Mouse (Mus musculus) embryonic facial prominence, embryonic 10.5 days (tissue): ENCODE measurements around the gene Olfr1423. TPM values are rescaled to one million over a fixed set of nuclear protein-coding genes. Genes with fewer than 3 reads are reported as not detected.
"Not testable (repeated sequence)": the region's sequence is repeated elsewhere in the genome, so short reads cannot be mapped to it uniquely, and the experiment has no call there.

Experiments
- DNase-seq: peaks from one replicate; pipeline ENCODE4 v3.0.0-alpha.2; 2017; ENCODE audit warnings: low spot score
- H3K27ac ChIP-seq: fragments of 300-500 bp; sonication (generic); replicated peaks from 2 replicates; pipeline ENCODE4 v1.5.1; 2016; ENCODE audit warnings: mild to moderate bottlenecking
- H3K27me3 ChIP-seq: fragments of 300-500 bp; sonication (generic); replicated peaks from 2 replicates; pipeline ENCODE4 v1.6.1; 2016; ENCODE audit warnings: low read depth, mild to moderate bottlenecking; ENCODE audit not compliant: poor library complexity, severe bottlenecking
- H3K36me3 ChIP-seq: fragments of 300-500 bp; sonication (generic); replicated peaks from 2 replicates; pipeline ENCODE4 v1.6.1; 2016; ENCODE audit warnings: mild to moderate bottlenecking, moderate library complexity
- H3K4me1 ChIP-seq: fragments of 300-500 bp; sonication (generic); 2 replicates; pipeline ENCODE4 v1.6.1; 2016
- H3K4me3 ChIP-seq: fragments of 300-500 bp; sonication (generic); 2 replicates; pipeline ENCODE4 v1.5.1; 2016; ENCODE audit warnings: mild to moderate bottlenecking, moderate library complexity
- H3K9me3 ChIP-seq: fragments of 300-500 bp; sonication (generic); 2 replicates; pipeline ENCODE4 v1.6.1; 2016; ENCODE audit warnings: mild to moderate bottlenecking
- WGBS: fragments of 180-500 bp; shearing (Covaris S2); methylation state at CpG from one replicate; pipeline ENCODE4 v1.1.7; 2016; 5-methylcytosine and 5-hydroxymethylcytosine counted together
- polyA plus RNA-seq: library from polyadenylated mRNA; unstranded; fragments of >200 nt; fragmentation: Nextera tagmentation; extraction: Ambion mirVana; gene quantifications from 2 replicates; pipeline ENCODE4 v1.2.1, GENCODE M21; 2016

Gene Olfr1423
- 0.04 and 0.09 TPM in 2 replicates for polyA plus RNA-seq

GRCm38 (mm10) chr19:12041217-12041616 is at the start of gene Olfr1423:
Gene Olfr1423, minus strand, starts transcription at chr19:12041317.
- Histone ChIP-seq H3K4me3 (no peak within 1 kb of the TSS), H3K9me3 (no peaks in the 10 kb centered on the region)
- 57% methylated on average over 2 of the region's 2 CpGs for WGBS

GRCm38 (mm10) chr19:12077631-12078030 is 36.5 kb upstream of the Olfr1423 start, which contains the start of gene Olfr1425:
Gene Olfr1425, minus strand, starts transcription at chr19:12077731.
- DNase-seq, H3K4me3 ChIP-seq: not testable (repeated sequence)

More at GRCm38 (mm10) chr19:12041217-12041616, at the start of gene Olfr1423:
- Histone ChIP-seq H3K27me3 (no peaks in the 10 kb centered on the region), H3K27ac (no peak within 1 kb of the TSS), H3K4me1 (no peaks in the 10 kb centered on the region), H3K36me3 (no peaks in the 10 kb centered on the region)
- DNase-seq, result no peak

GRCm38 (mm10) chr19:12069546-12069945 is 28.4 kb upstream of the Olfr1423 start:
- H3K27ac ChIP-seq, H3K36me3 ChIP-seq, H3K9me3 ChIP-seq, H3K4me3 ChIP-seq, H3K27me3 ChIP-seq, DNase-seq, H3K4me1 ChIP-seq: not testable (repeated sequence)
- 80% methylated on average over 1 of the region's 1 CpGs for WGBS

More at GRCm38 (mm10) chr19:12077631-12078030, 36.5 kb upstream of the Olfr1423 start, which contains the start of gene Olfr1425:
- H3K36me3 ChIP-seq, H3K4me1 ChIP-seq, H3K27me3 ChIP-seq, H3K27ac ChIP-seq, H3K9me3 ChIP-seq: not testable (repeated sequence)
- WGBS, result 85% methylated on average over 4 of the region's 4 CpGs

GRCm38 (mm10) chr19:12067806-12068205 is 26.7 kb upstream of the Olfr1423 start:
- H3K36me3 ChIP-seq, H3K27ac ChIP-seq, H3K9me3 ChIP-seq, DNase-seq, H3K4me3 ChIP-seq, H3K27me3 ChIP-seq, H3K4me1 ChIP-seq: not testable (repeated sequence)
- 73% methylated on average over 1 of the region's 1 CpGs for WGBS

- not testable (repeated sequence) for H3K36me3 ChIP-seq, H3K4me1 ChIP-seq, H3K27me3 ChIP-seq, DNase-seq, H3K27ac ChIP-seq, H3K9me3 ChIP-seq, H3K4me3 ChIP-seq
- WGBS, result 85% methylated on average over 1 of the region's 1 CpGs
These were observed 21.5 kb upstream of the Olfr1423 start, which contains the start of gene Olfr1424 for GRCm38 (mm10) chr19:12062582-12062981. Gene Olfr1424, minus strand, starts transcription at chr19:12062682.

- Histone ChIP-seq H3K27me3 (no peaks in the 10 kb centered on the region), H3K4me1 (no peaks in the 10 kb centered on the region), H3K36me3 (no peaks in the 10 kb centered on the region), H3K9me3 (no peaks in the 10 kb centered on the region), H3K4me3 (no peak overlapping the region), H3K27ac (no peak overlapping the region)
- 91% methylated on average over 5 of the region's 5 CpGs for WGBS
- DNase-seq, result no peak
These were observed 2.0 kb upstream of the Olfr1423 start for GRCm38 (mm10) chr19:12043163-12043562.

- H3K9me3 ChIP-seq, result no peaks in the 10 kb centered on the region
- H3K27ac ChIP-seq, result no peak overlapping the region
- H3K36me3 ChIP-seq, result no peaks in the 10 kb centered on the region
- H3K4me1 ChIP-seq, result no peaks in the 10 kb centered on the region
- no peak overlapping the region for H3K4me3 ChIP-seq
- DNase-seq, result no peak
- no peaks in the 10 kb centered on the region for H3K27me3 ChIP-seq
These were observed 3.4 kb downstream of the Olfr1423 start for GRCm38 (mm10) chr19:12037727-12038126.

GRCm38 (mm10) chr19:12026606-12027005 is 14.5 kb downstream of the Olfr1423 start:
- 85% methylated on average over 2 of the region's 2 CpGs for WGBS
- H3K27ac ChIP-seq, result no peak overlapping the region
- no peaks in the 10 kb centered on the region for H3K9me3 ChIP-seq

GRCm38 (mm10) chr19:12025333-12025732 is 15.8 kb downstream of the Olfr1423 start:
- H3K27me3 ChIP-seq, result no peaks in the 10 kb centered on the region
- no peak for DNase-seq
- no peak overlapping the region for H3K4me3 ChIP-seq
- H3K4me1 ChIP-seq, result no peaks in the 10 kb centered on the region
- 90% methylated on average over 3 of the region's 3 CpGs for WGBS
- H3K27ac ChIP-seq, result no peak overlapping the region
- no peaks in the 10 kb centered on the region for H3K36me3 ChIP-seq
- no peaks in the 10 kb centered on the region for H3K9me3 ChIP-seq

More at GRCm38 (mm10) chr19:12026606-12027005, 14.5 kb downstream of the Olfr1423 start:
- H3K27me3 ChIP-seq, result no peaks in the 10 kb centered on the region
- no peaks in the 10 kb centered on the region for H3K4me1 ChIP-seq
- H3K4me3 ChIP-seq, result no peak overlapping the region
- no peaks in the 10 kb centered on the region for H3K36me3 ChIP-seq
- DNase-seq, result no peak

- Histone ChIP-seq H3K36me3 (no peaks in the 10 kb centered on the region), H3K4me3 (no peak overlapping the region), H3K9me3 (no peaks in the 10 kb centered on the region), H3K27me3 (no peaks in the 10 kb centered on the region), H3K27ac (no peak overlapping the region), H3K4me1 (no peaks in the 10 kb centered on the region)
- DNase-seq, result no peak
- 87% methylated on average over 4 of the region's 4 CpGs for WGBS
These were observed 17.0 kb downstream of the Olfr1423 start for GRCm38 (mm10) chr19:12024149-12024548.

GRCm38 (mm10) chr19:12016192-12016591 is 24.9 kb downstream of the Olfr1423 start:
- Histone ChIP-seq H3K4me1 (peaks cover 3% of the 10 kb centered on the region; the same call in 1 of the 2 replicates), H3K27me3 (no peaks in the 10 kb centered on the region), H3K9me3 (no peaks in the 10 kb centered on the region), H3K27ac (no peak overlapping the region), H3K36me3 (no peaks in the 10 kb centered on the region), H3K4me3 (no peak overlapping the region)
- WGBS, result 72% methylated on average over 4 of the region's 4 CpGs
- DNase-seq, result no peak

GRCm38 (mm10) chr19:12015708-12016107 is 25.4 kb downstream of the Olfr1423 start:
- Histone ChIP-seq H3K9me3 (no peaks in the 10 kb centered on the region), H3K4me3 (no peak overlapping the region), H3K27me3 (no peaks in the 10 kb centered on the region), H3K4me1 (peaks cover 3% of the 10 kb centered on the region; the same call in 1 of the 2 replicates), H3K36me3 (no peaks in the 10 kb centered on the region), H3K27ac (no peak overlapping the region)
- 71% methylated on average over 8 of the region's 8 CpGs for WGBS
- no peak for DNase-seq

GRCm38 (mm10) chr19:12013228-12013627 is 27.9 kb downstream of the Olfr1423 start:
- Histone ChIP-seq H3K27me3 (no peaks in the 10 kb centered on the region), H3K36me3 (no peaks in the 10 kb centered on the region), H3K9me3 (no peaks in the 10 kb centered on the region), H3K27ac (peak overlapping the region; percentile 72), H3K4me3 (peak overlapping the region; percentile 69), H3K4me1 (peaks cover 10% of the 10 kb centered on the region)
- under 1% methylated on average over 12 of the region's 12 CpGs for WGBS
- peak; percentile 54 for DNase-seq
